ENCODE assay signal across 14 mouse cellular contexts in the genomic region with DNA sequence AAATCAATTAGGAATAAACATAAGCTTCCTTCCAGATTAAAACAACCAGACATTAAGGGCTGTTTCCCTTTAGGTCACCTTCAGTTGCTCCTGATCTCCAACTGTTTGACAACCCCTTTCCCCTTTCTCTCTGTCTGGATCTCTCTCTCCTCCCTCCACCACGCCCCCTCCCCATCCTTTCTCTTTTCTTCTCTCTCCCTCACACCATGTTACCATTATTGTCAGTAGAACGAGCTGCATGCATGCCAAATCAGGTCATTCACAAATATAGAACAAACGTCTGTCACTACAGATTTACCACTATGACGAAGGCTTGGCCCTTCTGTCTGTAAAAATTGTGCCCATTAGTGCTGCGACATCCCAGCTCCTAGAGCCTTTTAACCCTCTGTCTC.
DNase-seq lines count a peak whose midpoint lies in the region; ATAC-seq lines count a peak whose summit lies in the region.
"Had no signal": no experiment of that assay in that cellular context is flagged by ENCODE, and none has a peak within 500 bp of the region (broad histone marks: within the 10 kb centered on the region; RNA-seq: fewer than 3 reads in every experiment).

No protein-coding gene starts in this region.

- H3K9ac ChIP-seq in neural tube, embryonic 15.5 days (replicated peaks): no peak overlapping the region
- H3K9ac ChIP-seq in embryonic facial prominence, embryonic 14.5 days (ENCODE audit: low read depth, low read length): no peak overlapping the region
- H3K9ac ChIP-seq: embryonic facial prominence, embryonic 15.5 days; limb, embryonic 12.5 days; stomach, embryonic 15.5 days had no signal

- no peak for ATAC-seq in neural tube, embryonic 15.5 days (ENCODE audit: low FRiP score)
- peak; percentile 26; the same call in 1 of the 2 replicates for ATAC-seq in embryonic facial prominence, embryonic 14.5 days (ENCODE audit: low read depth)
- no peak for ATAC-seq in inflammation-experienced regulatory T-cells, adult 6 months
- ATAC-seq in CD4-positive, CD25-positive, alpha-beta regulatory T cell, adult 4 months: no peak
- ATAC-seq in granulocyte monocyte progenitor cell, adult 5-6 weeks (replicated peaks; ENCODE audit: poor library complexity, severe bottlenecking): no peak

- WGBS in neural tube, embryonic 15.5 days: 12% methylated on average over 5 of the region's 5 CpGs
- 27% methylated on average over 5 of the region's 5 CpGs for WGBS in embryonic facial prominence, embryonic 14.5 days

- no peak overlapping the region for H3K4me2 ChIP-seq in neural tube, embryonic 15.5 days
- no peak overlapping the region for H3K4me2 ChIP-seq in embryonic facial prominence, embryonic 14.5 days (ENCODE audit: low read depth, low read length)
- H3K4me2 ChIP-seq: embryonic facial prominence, embryonic 15.5 days; limb, embryonic 12.5 days; stomach, embryonic 15.5 days had no signal

- H3K4me1 ChIP-seq in neural tube, embryonic 15.5 days: peaks cover 11% of the 10 kb centered on the region
- no peaks in the 10 kb centered on the region for H3K4me1 ChIP-seq in embryonic facial prominence, embryonic 14.5 days (ENCODE audit: control insufficient read depth, insufficient read depth, low read length)

- intact Hi-C loops in left cerebral cortex, postnatal 36 days (cut with DNase I): no loop called here

- no peaks in the 10 kb centered on the region for H3K27me3 ChIP-seq in neural tube, embryonic 15.5 days (replicated peaks)
- H3K27me3 ChIP-seq in embryonic facial prominence, embryonic 14.5 days (replicated peaks; ENCODE audit: control insufficient read depth, insufficient read depth, low read length): no peaks in the 10 kb centered on the region
- H3K27me3 ChIP-seq: embryonic facial prominence, embryonic 15.5 days; limb, embryonic 12.5 days; stomach, embryonic 15.5 days had no signal

- DNase-seq in neural tube, embryonic 10.5 days (ENCODE audit: extremely low spot score, low spot score): peak; percentile 42
- DNase-seq in embryonic facial prominence, embryonic 14.5 days (ENCODE audit: low spot score): peak; percentile 48
- DNase-seq in mesoderm, embryonic 11.5 days (ENCODE audit: low read depth, low spot score): peak; percentile 64
- no peak for DNase-seq in left cerebral cortex, postnatal 36 days (ENCODE audit: low spot score in 2 of 2)
- DNase-seq: heart, adult 18-20 months; kidney, postnatal 25 days; lung, postnatal 10 days had no signal

- H3K9me3 ChIP-seq in neural tube, embryonic 15.5 days (replicated peaks): no peaks in the 10 kb centered on the region
- H3K9me3 ChIP-seq in embryonic facial prominence, embryonic 14.5 days (ENCODE audit: control insufficient read depth, low read length): no peaks in the 10 kb centered on the region
- H3K9me3 ChIP-seq: embryonic facial prominence, embryonic 15.5 days; limb, embryonic 12.5 days; stomach, embryonic 15.5 days had no signal

- no peaks in the 10 kb centered on the region for H3K36me3 ChIP-seq in neural tube, embryonic 15.5 days
- H3K36me3 ChIP-seq in embryonic facial prominence, embryonic 14.5 days (ENCODE audit: control insufficient read depth, insufficient read depth, low read length): no peaks in the 10 kb centered on the region
- H3K36me3 ChIP-seq: embryonic facial prominence, embryonic 15.5 days; limb, embryonic 12.5 days; stomach, embryonic 15.5 days had no signal

- H3K27ac ChIP-seq in neural tube, embryonic 15.5 days (replicated peaks): no peak overlapping the region; the same call in 1 of the 2 replicates
- H3K27ac ChIP-seq in embryonic facial prominence, embryonic 14.5 days (replicated peaks; ENCODE audit: low read depth, low read length): no peak overlapping the region
- H3K27ac ChIP-seq: embryonic facial prominence, embryonic 15.5 days; limb, embryonic 12.5 days; stomach, embryonic 15.5 days had no signal

- H3K4me3 ChIP-seq in neural tube, embryonic 15.5 days (replicated peaks): no peak overlapping the region
- no peak overlapping the region for H3K4me3 ChIP-seq in embryonic facial prominence, embryonic 14.5 days (ENCODE audit: low read depth, low read length)
- H3K4me3 ChIP-seq: embryonic facial prominence, embryonic 15.5 days; limb, embryonic 12.5 days; stomach, embryonic 15.5 days had no signal

Comparison
In these comparisons a context has a peak if more than half of its experiments do, and no peak if none do; other contexts are left out.
1. DNase-seq: peak in neural tube, embryonic 10.5 days (single experiment), embryonic facial prominence, embryonic 14.5 days (single experiment) and mesoderm, embryonic 11.5 days (single experiment); none in left cerebral cortex, postnatal 36 days (0 of 2).